Mouse (Mus musculus) cerebellum, postnatal 36 days (tissue): ENCODE measurements around the gene Lrrn4.

Experiments
- DNase-seq, 2 experiments: peaks; one replicate each; pipeline ENCODE4 v3.0.0; 2021 to 2022; ENCODE audit warnings: mixed read lengths in 2 of 2

The Lrrn4 gene

GRCm38 (mm10) chr2:132870286-132870685, 10.4 kb downstream of the Lrrn4 start:
- DNase-seq = no peak

GRCm38 (mm10) chr2:132869682-132870081, 11.0 kb downstream of the Lrrn4 start:
- DNase-seq = peak in 1 of 2 experiments; percentile 7

- no peak for DNase-seq
These were observed 13.2 kb downstream of the Lrrn4 start for GRCm38 (mm10) chr2:132867521-132867920.

GRCm38 (mm10) chr2:132863325-132863724, 17.4 kb downstream of the Lrrn4 start:
- no peak for DNase-seq

- peak; percentile 38 to 50 for DNase-seq
These were observed 19.2 kb downstream of the Lrrn4 start for GRCm38 (mm10) chr2:132861456-132861855.

GRCm38 (mm10) chr2:132860435-132860834, 20.3 kb downstream of the Lrrn4 start:
- no peak for DNase-seq

- no peak for DNase-seq
These were observed 24.4 kb downstream of the Lrrn4 start for GRCm38 (mm10) chr2:132856333-132856732.

GRCm38 (mm10) chr2:132853051-132853450, 27.6 kb downstream of the Lrrn4 start:
- no peak for DNase-seq

- no peak for DNase-seq
These were observed 31.6 kb downstream of the Lrrn4 start for GRCm38 (mm10) chr2:132849141-132849540.

GRCm38 (mm10) chr2:132848361-132848760, 32.3 kb downstream of the Lrrn4 start:
- DNase-seq = no peak

GRCm38 (mm10) chr2:132847581-132847980, 33.1 kb downstream of the Lrrn4 start:
- no peak for DNase-seq

- peak; percentile 98 to 99 for DNase-seq
These were observed 34.0 kb downstream of the Lrrn4 start, which contains the start of gene Crls1 for GRCm38 (mm10) chr2:132846407-132847358. Gene Crls1, plus strand, starts transcription at chr2:132846666.

- peak in 1 of 2 experiments; percentile 14 for DNase-seq
These were observed 39.6 kb downstream of the Lrrn4 start for GRCm38 (mm10) chr2:132841071-132841470.
